Mouse (Mus musculus) midbrain, embryonic 11.5 days (tissue): ENCODE measurements at regions not wholly inside any gene's neighbourhood (a gene's known extent, or its start where the extent isn't known, plus 50 kb on each side); places are given as distances from the start of the nearest gene placed in this dataset.

Experiments used
- ATAC-seq: fragments of 200-750 bp; cut with Nextera tagmentation; 2 replicates; pipeline ENCODE4 v1.8.0; 2017; ENCODE audit warnings: moderate TSS enrichment, moderate library complexity; ENCODE audit not compliant: low FRiP score
- DNase-seq: peaks from one replicate; pipeline ENCODE4 v3.0.0; 2015; ENCODE audit warnings: low spot score; ENCODE audit errors: missing footprints
- H3K27ac ChIP-seq: fragments of 300-500 bp; sonication (generic); 2 replicates; pipeline ENCODE4 v1.5.1; 2014; ENCODE audit warnings: low read depth, low read length
- H3K27me3 ChIP-seq: fragments of 300-500 bp; sonication (generic); 2 replicates; pipeline ENCODE4 v1.6.1; 2014; ENCODE audit warnings: mild to moderate bottlenecking, low read length, moderate library complexity, mixed read lengths; ENCODE audit not compliant: control insufficient read depth, insufficient read depth
- H3K36me3 ChIP-seq: fragments of 300-500 bp; sonication (generic); 2 replicates; pipeline ENCODE4 v1.6.1; 2014; ENCODE audit warnings: mild to moderate bottlenecking, low read length, moderate library complexity, mixed read lengths; ENCODE audit not compliant: control insufficient read depth, insufficient read depth
- H3K4me1 ChIP-seq: fragments of 300-500 bp; sonication (generic); 2 replicates; pipeline ENCODE4 v1.6.1; 2014; ENCODE audit warnings: low read length; ENCODE audit not compliant: control insufficient read depth, insufficient read depth
- H3K4me2 ChIP-seq: fragments of 300-500 bp; sonication (generic); 2 replicates; pipeline ENCODE4 v1.6.1; 2014; ENCODE audit warnings: mild to moderate bottlenecking, moderate library complexity
- H3K4me3 ChIP-seq: fragments of 300-500 bp; sonication (generic); 2 replicates; pipeline ENCODE4 v1.5.1; 2014; ENCODE audit warnings: low read depth, low read length
- H3K9ac ChIP-seq: fragments of 300-500 bp; sonication (generic); 2 replicates; pipeline ENCODE4 v1.6.1; 2014; ENCODE audit warnings: low read length
- H3K9me3 ChIP-seq: fragments of 300-500 bp; sonication (generic); 2 replicates; pipeline ENCODE4 v1.6.1; 2016; ENCODE audit warnings: low read length; ENCODE audit not compliant: control insufficient read depth
- WGBS: fragments of 180-500 bp; shearing (Covaris S2); extraction: QIAGEN DNeasy Blood & Tissue Kit; methylation state at CpG from one replicate; pipeline ENCODE4 v1.1.7; 2014; 5-methylcytosine and 5-hydroxymethylcytosine counted together

DNA sequence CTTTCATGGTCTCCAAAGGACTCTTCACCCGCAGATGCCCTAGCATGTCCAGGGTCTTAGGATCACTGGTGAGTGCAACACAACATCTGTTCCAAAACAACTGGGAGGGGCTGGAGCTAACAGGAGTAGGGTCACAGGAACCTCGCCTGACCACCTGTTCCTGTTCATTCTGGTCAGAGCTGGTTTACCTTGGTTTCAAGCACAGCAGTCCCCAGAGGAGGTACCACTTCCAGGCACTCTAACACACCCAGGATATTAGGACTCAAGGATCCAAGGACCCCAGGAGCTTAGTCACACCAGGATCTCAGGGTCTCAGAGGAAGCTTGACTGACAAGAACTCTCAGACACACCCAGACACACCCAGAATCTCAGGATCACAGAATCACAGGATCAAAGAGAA is 94.9 kb upstream of the Plscr5 start:
- no peaks in the 10 kb centered on the region for H3K9me3 ChIP-seq
- H3K4me1 ChIP-seq, result no peaks in the 10 kb centered on the region
- WGBS, result 83% methylated on average over 2 of the region's 2 CpGs
- no peak overlapping the region for H3K4me2 ChIP-seq
- H3K27me3 ChIP-seq, result no peaks in the 10 kb centered on the region
- no peak overlapping the region for H3K27ac ChIP-seq
- H3K9ac ChIP-seq, result no peak overlapping the region
- no peak for ATAC-seq
- DNase-seq, result no peak
- no peaks in the 10 kb centered on the region for H3K36me3 ChIP-seq
- no peak overlapping the region for H3K4me3 ChIP-seq

DNA sequence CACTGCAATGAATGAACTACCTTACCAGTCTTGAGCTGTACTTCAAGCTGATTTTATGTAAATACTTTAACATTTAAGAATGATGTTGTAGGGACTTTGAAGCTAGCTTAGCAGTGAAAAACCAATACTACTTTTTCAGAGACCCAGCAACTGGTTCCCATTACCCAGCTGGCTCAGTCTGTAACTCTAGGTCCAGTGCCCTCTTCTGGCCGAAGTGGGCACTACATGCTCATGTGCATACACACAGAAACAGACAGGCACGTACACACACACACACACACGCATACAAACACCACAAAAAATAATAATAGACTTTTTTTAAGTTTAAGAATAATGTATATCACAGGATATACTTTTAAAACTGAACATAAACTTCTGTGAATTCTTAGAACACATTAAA is 63.2 kb upstream of the Plscr5 start:
- WGBS, result 90% methylated on average over 3 of the region's 3 CpGs
- Histone ChIP-seq H3K36me3 (no peaks in the 10 kb centered on the region), H3K4me3 (no peak overlapping the region), H3K9ac (no peak overlapping the region), H3K27ac (no peak overlapping the region), H3K4me2 (no peak overlapping the region), H3K4me1 (no peaks in the 10 kb centered on the region), H3K27me3 (no peaks in the 10 kb centered on the region), H3K9me3 (no peaks in the 10 kb centered on the region)
- peak; percentile 76 for DNase-seq
- ATAC-seq, result no peak

DNA sequence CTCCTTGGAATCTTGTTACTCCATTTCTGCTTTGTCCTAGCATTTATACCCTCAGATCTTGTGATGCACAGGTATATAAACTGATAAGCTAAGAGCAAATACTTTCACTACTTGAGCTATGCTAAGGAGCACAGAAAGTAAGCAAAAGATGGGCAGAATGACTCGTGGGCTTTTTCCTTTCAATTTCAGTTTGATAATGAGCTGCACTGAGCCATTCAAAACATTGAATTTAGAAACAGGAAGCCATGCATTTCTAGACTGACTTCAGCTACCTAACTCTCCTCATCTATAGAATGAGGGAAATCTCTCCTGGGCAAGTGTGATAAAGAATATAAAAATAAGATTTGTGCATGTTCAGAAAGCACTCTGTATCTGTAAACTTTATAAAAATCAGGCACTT is 62.3 kb upstream of the Plscr5 start:
- Histone ChIP-seq H3K27ac (no peak overlapping the region), H3K9me3 (no peaks in the 10 kb centered on the region), H3K27me3 (no peaks in the 10 kb centered on the region), H3K36me3 (no peaks in the 10 kb centered on the region), H3K4me2 (no peak overlapping the region), H3K4me3 (no peak overlapping the region), H3K4me1 (no peaks in the 10 kb centered on the region), H3K9ac (no peak overlapping the region)
- peak; percentile 45 for DNase-seq
- ATAC-seq, result no peak
- WGBS, result 67% methylated on average over 1 of the region's 1 CpGs

DNA sequence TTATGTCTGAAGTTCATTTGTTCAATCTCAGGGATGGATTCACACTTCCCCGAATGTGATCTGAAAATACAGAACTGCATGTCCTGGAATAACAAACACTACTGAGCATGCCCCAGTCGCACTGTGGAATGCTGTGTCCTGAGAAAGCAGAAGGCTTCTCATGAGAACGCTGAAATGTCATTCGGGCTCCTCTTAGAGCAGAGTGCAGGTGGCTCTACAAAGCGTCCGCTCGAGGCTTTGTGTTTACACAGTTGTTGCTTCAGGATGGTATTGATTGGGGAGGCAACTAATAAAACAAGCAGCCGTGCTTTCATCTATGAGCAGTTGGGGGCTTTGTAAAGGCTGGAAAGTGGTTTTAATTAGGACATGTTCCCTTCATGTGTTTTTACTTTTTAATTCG is 60.3 kb upstream of the Plscr5 start:
- WGBS, result 43% methylated on average over 9 of the region's 9 CpGs
- H3K9me3 ChIP-seq, result no peaks in the 10 kb centered on the region
- ATAC-seq (peak; percentile 84), DNase-seq (peak; percentile 77)
- no peaks in the 10 kb centered on the region for H3K27me3 ChIP-seq
- H3K4me3 ChIP-seq, result no peak overlapping the region
- no peak overlapping the region for H3K4me2 ChIP-seq
- no peak overlapping the region for H3K9ac ChIP-seq
- no peaks in the 10 kb centered on the region for H3K4me1 ChIP-seq
- no peak overlapping the region for H3K27ac ChIP-seq
- no peaks in the 10 kb centered on the region for H3K36me3 ChIP-seq

DNA sequence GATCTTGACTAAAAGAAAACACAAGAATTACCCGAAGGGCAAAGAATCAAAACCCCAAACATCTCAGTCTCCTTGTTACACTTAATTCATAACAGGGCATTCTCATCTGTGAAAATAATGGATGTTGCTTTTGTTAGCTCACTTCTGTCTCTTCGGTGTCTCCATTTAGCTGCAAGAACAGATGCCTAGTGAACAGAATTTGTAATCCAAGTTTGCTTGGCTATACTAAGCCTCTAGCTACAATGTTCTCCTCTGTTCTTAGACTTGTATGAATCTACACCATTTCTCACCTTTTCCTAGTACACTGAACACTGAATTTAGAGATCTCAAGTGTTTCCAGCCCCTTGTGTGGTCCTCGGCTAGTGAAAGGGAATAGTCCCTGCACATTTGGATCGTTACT is 50.8 kb upstream of the Plscr5 start:
- no peak for DNase-seq
- ATAC-seq, result no peak
- no peak overlapping the region for H3K4me2 ChIP-seq
- H3K4me3 ChIP-seq, result no peak overlapping the region
- no peak overlapping the region for H3K9ac ChIP-seq
- WGBS, result 89% methylated on average over 4 of the region's 4 CpGs
- H3K36me3 ChIP-seq, result no peaks in the 10 kb centered on the region
- no peak overlapping the region for H3K27ac ChIP-seq
- H3K9me3 ChIP-seq, result no peaks in the 10 kb centered on the region
- no peaks in the 10 kb centered on the region for H3K27me3 ChIP-seq
- H3K4me1 ChIP-seq, result no peaks in the 10 kb centered on the region
